Mouse (Mus musculus): ENCODE measurements around the gene Hist1h3g. TPM values are rescaled to one million over a fixed set of nuclear protein-coding genes. Genes with fewer than 3 reads are reported as not detected.
"Not testable (repeated sequence)": the region's sequence is repeated elsewhere in the genome, so short reads cannot be mapped to it uniquely, and the experiment has no call there.

Hist1h3g gene
- 6.3 and 8.1 TPM in 2 replicates for polyA plus RNA-seq (2016; fragmentation: Nextera tagmentation; extraction: Ambion mirVana)

- WGBS = under 1% methylated on average over 46 of the region's 62 CpGs
- not testable (repeated sequence) for H3K9me3 ChIP-seq; H3K27me3 ChIP-seq (ENCODE audit: poor library complexity, severe bottlenecking); H3K36me3 ChIP-seq (replicated peaks)
- peak; percentile 90 for DNase-seq (ENCODE audit: extremely low spot score, low spot score)
- Histone ChIP-seq H3K4me1 (peaks cover 43% of the 10 kb centered on the region), H3K4me3 (peak within 1 kb of the TSS; percentile 54), H3K27ac (peak within 1 kb of the TSS; percentile 92)
These were observed at the start of gene Hist1h3g for GRCm38 (mm10) chr13:23535137-23536075. Gene Hist1h3g, plus strand, starts transcription at chr13:23535422.

- no peaks in the 10 kb centered on the region for H3K36me3 ChIP-seq (replicated peaks)
- peak; percentile 66 for DNase-seq (ENCODE audit: extremely low spot score, low spot score)
- H3K4me1 ChIP-seq = peaks cover 35% of the 10 kb centered on the region
- peak within 1 kb of the TSS; percentile 45 for H3K4me3 ChIP-seq
- H3K27me3 ChIP-seq (ENCODE audit: poor library complexity, severe bottlenecking) = peaks cover 20% of the 10 kb centered on the region
- peak within 1 kb of the TSS; percentile 26 for H3K27ac ChIP-seq
- WGBS = 4% methylated on average over 14 of the region's 14 CpGs
- no peaks in the 10 kb centered on the region for H3K9me3 ChIP-seq
These were observed 46.6 kb upstream of the Hist1h3g start, which contains the start of gene Btn2a2 for GRCm38 (mm10) chr13:23488400-23489322. Gene Btn2a2, minus strand, starts transcription at chr13:23488857.

- 84% methylated on average over 1 of the region's 1 CpGs for WGBS
- no peak overlapping the region for H3K4me3 ChIP-seq
- no peaks in the 10 kb centered on the region for H3K36me3 ChIP-seq (replicated peaks)
These were observed 44.4 kb upstream of the Hist1h3g start for GRCm38 (mm10) chr13:23490863-23491262.

GRCm38 (mm10) chr13:23491263-23491662 is 44.0 kb upstream of the Hist1h3g start:
- DNase-seq (ENCODE audit: extremely low spot score, low spot score) = no peak
- Histone ChIP-seq H3K4me1 (peaks cover 28% of the 10 kb centered on the region), H3K36me3 (replicated peaks) (no peaks in the 10 kb centered on the region), H3K4me3 (no peak overlapping the region), H3K27me3 (ENCODE audit: poor library complexity, severe bottlenecking) (peaks cover 20% of the 10 kb centered on the region), H3K27ac (no peak overlapping the region), H3K9me3 (no peaks in the 10 kb centered on the region)
- WGBS = 21% methylated on average over 1 of the region's 1 CpGs

More at GRCm38 (mm10) chr13:23490863-23491262, 44.4 kb upstream of the Hist1h3g start:
- no peak overlapping the region for H3K27ac ChIP-seq
- H3K27me3 ChIP-seq (ENCODE audit: poor library complexity, severe bottlenecking) = peaks cover 20% of the 10 kb centered on the region
- H3K9me3 ChIP-seq = no peaks in the 10 kb centered on the region
- no peak for DNase-seq (ENCODE audit: extremely low spot score, low spot score)
- peaks cover 28% of the 10 kb centered on the region for H3K4me1 ChIP-seq

- Histone ChIP-seq H3K4me3 (peak overlapping the region; percentile 43), H3K27me3 (ENCODE audit: poor library complexity, severe bottlenecking) (peaks cover 18% of the 10 kb centered on the region), H3K9me3 (no peaks in the 10 kb centered on the region), H3K36me3 (replicated peaks) (no peaks in the 10 kb centered on the region), H3K27ac (peak overlapping the region; percentile 60), H3K4me1 (peaks cover 29% of the 10 kb centered on the region)
- DNase-seq (ENCODE audit: extremely low spot score, low spot score) = no peak
- 4% methylated on average over 14 of the region's 14 CpGs for WGBS
These were observed 43.2 kb upstream of the Hist1h3g start for GRCm38 (mm10) chr13:23491990-23492389.

- Histone ChIP-seq H3K4me3 (no peak overlapping the region), H3K27me3 (ENCODE audit: poor library complexity, severe bottlenecking) (peaks cover 4% of the 10 kb centered on the region; the same call in 1 of the 2 replicates), H3K27ac (no peak overlapping the region), H3K9me3 (no peaks in the 10 kb centered on the region), H3K4me1 (peaks cover 37% of the 10 kb centered on the region), H3K36me3 (replicated peaks) (no peaks in the 10 kb centered on the region)
- WGBS = 71% methylated on average over 6 of the region's 6 CpGs
- no peak for DNase-seq (ENCODE audit: extremely low spot score, low spot score)
These were observed 39.7 kb upstream of the Hist1h3g start for GRCm38 (mm10) chr13:23495526-23495925.

GRCm38 (mm10) chr13:23497656-23498321 is 37.4 kb upstream of the Hist1h3g start:
- H3K27ac ChIP-seq = peak overlapping the region; percentile 76
- no peaks in the 10 kb centered on the region for H3K9me3 ChIP-seq
- H3K36me3 ChIP-seq (replicated peaks) = no peaks in the 10 kb centered on the region
- DNase-seq (ENCODE audit: extremely low spot score, low spot score) = peak; percentile 77
- under 1% methylated on average over 19 of the region's 19 CpGs for WGBS
- H3K4me3 ChIP-seq = peak overlapping the region; percentile 55
- H3K27me3 ChIP-seq (ENCODE audit: poor library complexity, severe bottlenecking) = peaks cover 2% of the 10 kb centered on the region; the same call in 1 of the 2 replicates
- H3K4me1 ChIP-seq = peaks cover 44% of the 10 kb centered on the region

- Histone ChIP-seq H3K27ac (no peak overlapping the region), H3K9me3 (no peaks in the 10 kb centered on the region), H3K27me3 (ENCODE audit: poor library complexity, severe bottlenecking) (no peaks in the 10 kb centered on the region), H3K4me3 (peak overlapping the region; percentile 55), H3K4me1 (peaks cover 49% of the 10 kb centered on the region), H3K36me3 (replicated peaks) (no peaks in the 10 kb centered on the region)
- 2% methylated on average over 10 of the region's 10 CpGs for WGBS
- no peak for DNase-seq (ENCODE audit: extremely low spot score, low spot score)
These were observed 36.6 kb upstream of the Hist1h3g start for GRCm38 (mm10) chr13:23498653-23499052.

GRCm38 (mm10) chr13:23499943-23500342 is 35.3 kb upstream of the Hist1h3g start:
- no peak overlapping the region for H3K27ac ChIP-seq
- no peaks in the 10 kb centered on the region for H3K9me3 ChIP-seq
- peak overlapping the region; percentile 55 for H3K4me3 ChIP-seq
- peaks cover 58% of the 10 kb centered on the region for H3K4me1 ChIP-seq
- no peaks in the 10 kb centered on the region for H3K27me3 ChIP-seq (ENCODE audit: poor library complexity, severe bottlenecking)
- WGBS = 0% methylated on average over 7 of the region's 7 CpGs
- no peaks in the 10 kb centered on the region for H3K36me3 ChIP-seq (replicated peaks)
- no peak for DNase-seq (ENCODE audit: extremely low spot score, low spot score)

GRCm38 (mm10) chr13:23500424-23501200 is 34.6 kb upstream of the Hist1h3g start:
- no peaks in the 10 kb centered on the region for H3K9me3 ChIP-seq
- no peaks in the 10 kb centered on the region for H3K27me3 ChIP-seq (ENCODE audit: poor library complexity, severe bottlenecking)
- under 1% methylated on average over 17 of the region's 17 CpGs for WGBS
- H3K27ac ChIP-seq = no peak overlapping the region
- H3K4me3 ChIP-seq = peak overlapping the region; percentile 55
- no peaks in the 10 kb centered on the region for H3K36me3 ChIP-seq (replicated peaks)
- peaks cover 65% of the 10 kb centered on the region for H3K4me1 ChIP-seq
- peak; percentile 85 for DNase-seq (ENCODE audit: extremely low spot score, low spot score)

- Histone ChIP-seq H3K27ac (no peak overlapping the region), H3K4me3 (peak overlapping the region; percentile 55), H3K27me3 (ENCODE audit: poor library complexity, severe bottlenecking) (no peaks in the 10 kb centered on the region), H3K36me3 (replicated peaks) (no peaks in the 10 kb centered on the region), H3K4me1 (peaks cover 70% of the 10 kb centered on the region), H3K9me3 (no peaks in the 10 kb centered on the region)
- 20% methylated on average over 5 of the region's 5 CpGs for WGBS
- DNase-seq (ENCODE audit: extremely low spot score, low spot score) = no peak
These were observed 33.7 kb upstream of the Hist1h3g start for GRCm38 (mm10) chr13:23501511-23501910.

All from forebrain, embryonic 10.5 days (tissue).